Mouse (Mus musculus) MEL (cell line): ENCODE data around the gene Fbxo5. TPM values are rescaled to one million over a fixed set of nuclear protein-coding genes. Genes with fewer than 3 reads are reported as not detected.

Experiments used
- DNase-seq: peaks from one replicate; pipeline ENCODE4 v3.0.0; 2011; ENCODE audit warnings: low read depth, low spot score
- H3K27ac ChIP-seq: 2 replicates; pipeline ENCODE4 v1.5.1; 2012; ENCODE audit warnings: low read depth, mild to moderate bottlenecking, control low read depth, low read length, moderate library complexity; ENCODE audit not compliant: control insufficient read depth
- H3K27me3 ChIP-seq, 2 experiments: fragments of 150-350 bp in 1 of 2; sonication (generic) in 1 of 2; 2 replicates each; pipeline ENCODE4 v1.6.1; 2012; ENCODE audit warnings: low read length in 2 of 2, mild to moderate bottlenecking in 2 of 2, improper control_type of control experiment in 1 of 2, moderate library complexity in 1 of 2; ENCODE audit not compliant: insufficient read depth in 2 of 2, control insufficient read depth in 1 of 2
- H3K36me3 ChIP-seq, 2 experiments: 2 replicates each; pipeline ENCODE4 v1.6.1; 2012 to 2014; ENCODE audit warnings: low read length in 2 of 2, improper control_type of control experiment in 1 of 2, inconsistent platforms in 1 of 2, mild to moderate bottlenecking in 1 of 2; ENCODE audit not compliant: insufficient read depth in 2 of 2, control insufficient read depth in 1 of 2
- H3K4me1 ChIP-seq, 2 experiments: fragments of 150-350 bp in 1 of 2; sonication (generic) in 1 of 2; 2 replicates each; pipeline ENCODE4 v1.6.1; 2012; ENCODE audit warnings: low read length in 2 of 2, improper control_type of control experiment in 1 of 2, mild to moderate bottlenecking in 1 of 2; ENCODE audit not compliant: insufficient read depth in 2 of 2, control insufficient read depth in 1 of 2
- H3K4me3 ChIP-seq, 2 experiments: fragments of 150-350 bp in 1 of 2; sonication (generic) in 1 of 2; 2 replicates each; pipeline ENCODE4 v1.5.1; 2012; ENCODE audit warnings: low read depth in 2 of 2, low read length in 2 of 2, mild to moderate bottlenecking in 2 of 2, moderate library complexity in 2 of 2, control low read depth in 1 of 2, improper control_type of control experiment in 1 of 2; ENCODE audit not compliant: control insufficient read depth in 1 of 2, insufficient read depth in 1 of 2
- H3K79me2 ChIP-seq: 2 replicates; pipeline ENCODE4 v1.6.1; 2012; ENCODE audit warnings: mild to moderate bottlenecking, low read length, moderate library complexity; ENCODE audit not compliant: control insufficient read depth, poor library complexity, insufficient read depth
- H3K9ac ChIP-seq: 2 replicates; pipeline ENCODE4 v1.6.1; 2012; ENCODE audit warnings: low read depth, mild to moderate bottlenecking, control low read depth, low read length, moderate library complexity; ENCODE audit not compliant: control insufficient read depth, poor library complexity, severe bottlenecking
- H3K9me3 ChIP-seq: fragments of 150-350 bp; sonication (generic); replicated peaks from 2 replicates; pipeline ENCODE4 v1.6.1; 2012; ENCODE audit warnings: mild to moderate bottlenecking, low read length, improper control_type of control experiment, moderate library complexity; ENCODE audit not compliant: insufficient read depth
- BHLHE40 ChIP-seq: IDR thresholded peaks from 2 replicates; pipeline ENCODE4 v1.6.1; 2012; ENCODE audit warnings: low read depth, mild to moderate bottlenecking, inconsistent platforms, low read length, improper control_type of control experiment, borderline replicate concordance
- CHD1 ChIP-seq: IDR thresholded peaks from 2 replicates; pipeline ENCODE4 v1.6.1; 2012; ENCODE audit warnings: low read depth, mild to moderate bottlenecking, inconsistent platforms, low read length, improper control_type of control experiment
- CHD2 ChIP-seq: IDR thresholded peaks from 2 replicates; pipeline ENCODE4 v1.6.1; 2011; ENCODE audit warnings: low read length, improper control_type of control experiment
- CTCF ChIP-seq, 3 experiments: IDR thresholded peaks in 2 of 3; conservative IDR thresholded peaks in 1 of 3; 2 replicates each; pipeline ENCODE4 v1.5.1; 2011 to 2012; ENCODE audit warnings: low read length in 3 of 3, low read depth in 2 of 3, mild to moderate bottlenecking in 2 of 3, improper control_type of control experiment in 1 of 3, inconsistent platforms in 1 of 3, mixed read lengths in 1 of 3, moderate library complexity in 1 of 3; ENCODE audit not compliant: control insufficient read depth in 1 of 3, insufficient read depth in 1 of 3, poor library complexity in 1 of 3, severe bottlenecking in 1 of 3
- E2F4 ChIP-seq: IDR thresholded peaks from 2 replicates; pipeline ENCODE4 v1.6.1; 2011; ENCODE audit warnings: low read depth, low read length, improper control_type of control experiment, borderline replicate concordance
- ELF1 ChIP-seq: IDR thresholded peaks from 2 replicates; pipeline ENCODE4 v1.6.1; 2014; ENCODE audit warnings: low read depth, mild to moderate bottlenecking, inconsistent platforms, low read length, improper control_type of control experiment, moderate library complexity
- EP300 ChIP-seq, 2 experiments: IDR thresholded peaks; 2 replicates each; pipeline ENCODE4 v1.6.1; 2011; ENCODE audit warnings: improper control_type of control experiment in 2 of 2, low read length in 2 of 2, low read depth in 1 of 2, mild to moderate bottlenecking in 1 of 2
- ETS1 ChIP-seq: IDR thresholded peaks from 2 replicates; pipeline ENCODE4 v1.6.1; 2012; ENCODE audit warnings: low read depth, mild to moderate bottlenecking, inconsistent platforms, low read length, improper control_type of control experiment, moderate library complexity
- GABPA ChIP-seq: IDR thresholded peaks from 2 replicates; pipeline ENCODE4 v1.6.1; 2012; ENCODE audit warnings: low read depth, mild to moderate bottlenecking, inconsistent platforms, low read length, improper control_type of control experiment, moderate library complexity
- GATA1 ChIP-seq: IDR thresholded peaks from 2 replicates; pipeline ENCODE4 v1.6.1; 2011; ENCODE audit warnings: low read depth, low read length, improper control_type of control experiment
- HCFC1 ChIP-seq: IDR thresholded peaks from 2 replicates; pipeline ENCODE4 v1.6.1; 2012; ENCODE audit warnings: low read depth, mild to moderate bottlenecking, inconsistent platforms, low read length, improper control_type of control experiment, moderate library complexity
- JUND ChIP-seq: IDR thresholded peaks from 2 replicates; pipeline ENCODE4 v1.6.1; 2011; ENCODE audit warnings: low read depth, mild to moderate bottlenecking, improper control_type of control experiment, low read length
- KAT2A ChIP-seq: conservative IDR thresholded peaks from 2 replicates; pipeline ENCODE4 v1.6.1; 2012; ENCODE audit warnings: low read depth, low read length, improper control_type of control experiment, inconsistent platforms
- MAFK ChIP-seq: IDR thresholded peaks from 2 replicates; pipeline ENCODE4 v1.6.1; 2011; ENCODE audit warnings: low read depth, mild to moderate bottlenecking, low read length, improper control_type of control experiment, borderline replicate concordance
- MAX ChIP-seq: IDR thresholded peaks from 2 replicates; pipeline ENCODE4 v1.6.1; 2011; ENCODE audit warnings: low read length, improper control_type of control experiment
- MAZ ChIP-seq: IDR thresholded peaks from 2 replicates; pipeline ENCODE4 v1.6.1; 2012; ENCODE audit warnings: low read depth, mild to moderate bottlenecking, inconsistent platforms, low read length, improper control_type of control experiment
- MEF2A ChIP-seq: IDR thresholded peaks from 2 replicates; pipeline ENCODE4 v1.6.1; 2014; ENCODE audit warnings: low read depth, mild to moderate bottlenecking, inconsistent platforms, low read length, improper control_type of control experiment; ENCODE audit not compliant: poor library complexity, insufficient replicate concordance, severe bottlenecking; ENCODE audit errors: extremely low read depth
- MXI1 ChIP-seq: IDR thresholded peaks from 2 replicates; pipeline ENCODE4 v1.6.1; 2011; ENCODE audit warnings: mild to moderate bottlenecking, low read depth, low read length, improper control_type of control experiment
- MYB ChIP-seq: IDR thresholded peaks from 2 replicates; pipeline ENCODE4 v1.6.1; 2011; ENCODE audit warnings: mild to moderate bottlenecking, low read depth, low read length, improper control_type of control experiment
- MYC ChIP-seq: IDR thresholded peaks from 2 replicates; pipeline ENCODE4 v1.6.1; 2011; ENCODE audit warnings: low read depth, mild to moderate bottlenecking, low read length, improper control_type of control experiment, moderate library complexity
- NELFE ChIP-seq: IDR thresholded peaks from 2 replicates; pipeline ENCODE4 v1.6.1; 2011; ENCODE audit warnings: low read depth, low read length, improper control_type of control experiment
- NRF1 ChIP-seq: IDR thresholded peaks from 2 replicates; pipeline ENCODE4 v1.6.1; 2014; ENCODE audit warnings: low read depth, mild to moderate bottlenecking, inconsistent platforms, low read length, improper control_type of control experiment, moderate library complexity; ENCODE audit not compliant: poor library complexity, insufficient read depth, severe bottlenecking
- POLR2A ChIP-seq, 2 experiments: IDR thresholded peaks; 2 replicates each; pipeline ENCODE4 v1.6.1; 2011 to 2012; ENCODE audit warnings: low read length in 2 of 2, mild to moderate bottlenecking in 2 of 2, control low read depth in 1 of 2, improper control_type of control experiment in 1 of 2, low read depth in 1 of 2, moderate library complexity in 1 of 2; ENCODE audit not compliant: control insufficient read depth in 1 of 2, insufficient read depth in 1 of 2, poor library complexity in 1 of 2
- POLR2AphosphoS2 ChIP-seq: IDR thresholded peaks from 2 replicates; pipeline ENCODE4 v1.6.1; 2011; ENCODE audit warnings: low read length, improper control_type of control experiment
- POLR2AphosphoS5 ChIP-seq: IDR thresholded peaks from 2 replicates; pipeline ENCODE4 v1.6.1; 2012; ENCODE audit warnings: low read depth, borderline replicate concordance, mild to moderate bottlenecking, inconsistent platforms, low read length, moderate library complexity, mixed read lengths
- RAD21 ChIP-seq: IDR thresholded peaks from 2 replicates; pipeline ENCODE4 v1.6.1; 2011; ENCODE audit warnings: mild to moderate bottlenecking, low read depth, low read length, improper control_type of control experiment
- RCOR1 ChIP-seq: IDR thresholded peaks from 2 replicates; pipeline ENCODE4 v1.6.1; 2012; ENCODE audit warnings: low read depth, mild to moderate bottlenecking, inconsistent platforms, low read length, improper control_type of control experiment
- SIN3A ChIP-seq: IDR thresholded peaks from 2 replicates; pipeline ENCODE4 v1.6.1; 2012; ENCODE audit warnings: low read length, improper control_type of control experiment, inconsistent platforms
- SMC3 ChIP-seq: IDR thresholded peaks from 2 replicates; pipeline ENCODE4 v1.6.1; 2011; ENCODE audit warnings: low read depth, low read length, improper control_type of control experiment
- TAL1 ChIP-seq: IDR thresholded peaks from 2 replicates; pipeline ENCODE4 v1.6.1; 2012; ENCODE audit warnings: mild to moderate bottlenecking, inconsistent platforms, low read length, moderate library complexity, mixed read lengths
- TBP ChIP-seq: IDR thresholded peaks from 2 replicates; pipeline ENCODE4 v1.8.0; 2011; ENCODE audit warnings: low read depth, low read length, improper control_type of control experiment
- TCF12 ChIP-seq: IDR thresholded peaks from 2 replicates; pipeline ENCODE4 v1.6.1; 2014; ENCODE audit warnings: low read depth, mild to moderate bottlenecking, inconsistent platforms, low read length, improper control_type of control experiment, moderate library complexity
- USF1 ChIP-seq: IDR thresholded peaks from 2 replicates; pipeline ENCODE4 v1.6.1; 2014; ENCODE audit warnings: low read depth, mild to moderate bottlenecking, inconsistent platforms, low read length, improper control_type of control experiment, moderate library complexity
- USF2 ChIP-seq, 2 experiments: IDR thresholded peaks; 2 replicates each; pipeline ENCODE4 v1.6.1; 2011 to 2012; ENCODE audit warnings: improper control_type of control experiment in 2 of 2, low read length in 2 of 2, borderline replicate concordance in 1 of 2, inconsistent platforms in 1 of 2, low read depth in 1 of 2, mild to moderate bottlenecking in 1 of 2; ENCODE audit not compliant: insufficient read depth in 1 of 2
- ZC3H11A ChIP-seq: IDR thresholded peaks from 2 replicates; pipeline ENCODE4 v1.6.1; 2012; ENCODE audit warnings: low read depth, mild to moderate bottlenecking, inconsistent platforms, low read length, improper control_type of control experiment
- ZKSCAN1 ChIP-seq: IDR thresholded peaks from 2 replicates; pipeline ENCODE4 v1.6.1; 2012; ENCODE audit warnings: low read depth, mild to moderate bottlenecking, inconsistent platforms, low read length, improper control_type of control experiment, moderate library complexity
- ZMIZ1 ChIP-seq: IDR thresholded peaks from 2 replicates; pipeline ENCODE4 v1.6.1; 2012; ENCODE audit warnings: low read depth, mild to moderate bottlenecking, inconsistent platforms, low read length, improper control_type of control experiment, moderate library complexity
- ZNF384 ChIP-seq: IDR thresholded peaks from 2 replicates; pipeline ENCODE4 v1.6.1; 2012; ENCODE audit warnings: low read depth, mild to moderate bottlenecking, inconsistent platforms, low read length, improper control_type of control experiment
- polyA plus RNA-seq, 2 experiments: library from polyadenylated mRNA; stranded (reverse) in 1 of 2; unstranded in 1 of 2; fragments of >175 nt in 1 of 2; fragments of >200 nt in 1 of 2; gene quantifications; 2 replicates each; pipeline versions ENCODE4 v1.2.1 to v1.2.4; 2012; ENCODE audit warnings: low replicate concordance in 2 of 2, low read depth in 1 of 2; ENCODE audit not compliant: insufficient read length in 2 of 2, insufficient read depth in 1 of 2, missing spikeins in 1 of 2
- total RNA-seq: library from RNA; depleted of rRNA; stranded (reverse); fragments of 300-350 nt; gene quantifications from 2 replicates; pipeline ENCODE4 v1.2.3, GENCODE M21; 2012

The Fbxo5 gene
- total and polyA plus RNA-seq, 3 experiments = 36.1 to 1,320 (median 41.0) TPM

DNA sequence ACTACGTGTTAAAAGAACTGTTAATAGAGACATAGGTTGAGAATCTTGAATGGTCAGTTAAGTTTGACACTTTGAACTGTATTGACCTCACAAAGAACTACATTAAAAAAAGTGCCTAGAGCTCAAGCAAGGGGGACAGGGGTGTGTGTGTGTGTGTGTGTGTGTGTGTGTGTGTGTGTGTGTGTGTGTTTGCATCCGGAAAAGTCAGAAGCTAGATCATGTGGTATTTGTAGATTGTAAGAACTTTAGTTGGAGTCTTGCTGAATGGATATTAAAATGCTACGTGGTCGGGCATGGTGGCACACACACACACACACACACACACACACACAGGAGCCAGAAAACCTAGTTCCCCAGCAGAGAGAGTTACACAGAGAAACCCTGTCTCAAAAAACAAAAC, 1.6 kb upstream of the Fbxo5 start:
- peaks cover 0 to 12% of the 10 kb centered on the region in 2 experiments; a peak in 2 of 4 replicates for H3K4me1 ChIP-seq
- no peaks in the 10 kb centered on the region for H3K27me3 ChIP-seq
- H3K9me3 ChIP-seq = no peaks in the 10 kb centered on the region
- H3K27ac ChIP-seq = peak overlapping the region; percentile 86
- H3K36me3 ChIP-seq = peaks cover 3 to 24% of the 10 kb centered on the region in 2 experiments; a peak in 3 of 4 replicates
- DNase-seq = peak; percentile 71
- H3K9ac ChIP-seq = peak overlapping the region; percentile 95
- H3K4me3 ChIP-seq = peak overlapping the region; percentile 55 to 60
- peaks cover 33% of the 10 kb centered on the region for H3K79me2 ChIP-seq
- TF ChIP-seq KAT2A = no peak
- TF ChIP-seq MAX = no peak
- TF ChIP-seq MYB = no peak
- no peak for TF ChIP-seq GABPA
- no peak for TF ChIP-seq NRF1
- TF ChIP-seq EP300 (IDR thresholded peaks at IDR 0.05; ENCODE audit: low read depth in 1 of 2, low read length in 2 of 2) = no peak; a peak in 1 of 4 replicates
- TF ChIP-seq SIN3A = no peak; the same call in none of the 2 replicates
- no peak for TF ChIP-seq RAD21
- no peak for TF ChIP-seq MEF2A
- peak; percentile 15; the same call in 1 of the 2 replicates for TF ChIP-seq TAL1
- no peak; the same call in 1 of the 2 replicates for TF ChIP-seq CHD1
- TF ChIP-seq JUND = no peak
- TF ChIP-seq TBP = no peak
- TF ChIP-seq POLR2A (IDR thresholded peaks at IDR 0.05; ENCODE audit: control insufficient read depth in 1 of 2, insufficient read depth in 1 of 2, low read depth in 1 of 2, low read length in 2 of 2, poor library complexity in 1 of 2) = 0 out of 4 replicates have a peak, but pooled peaks of 1 of the 2 experiments have one; percentile 19
- no peak; the same call in none of the 2 replicates for TF ChIP-seq NELFE
- no peak for TF ChIP-seq USF2 (IDR thresholded peaks at IDR 0.05; ENCODE audit: borderline replicate concordance in 1 of 2, insufficient read depth in 1 of 2, low read depth in 1 of 2, low read length in 2 of 2)
- TF ChIP-seq TCF12 = 0 out of 2 replicates have a peak, but pooled peaks have one; percentile 10
- TF ChIP-seq MAFK = no peak
- TF ChIP-seq POLR2AphosphoS2 = no peak
- no peak for TF ChIP-seq ELF1
- no peak for TF ChIP-seq HCFC1
- TF ChIP-seq MYC = 0 out of 2 replicates have a peak, but pooled peaks have one; percentile 18
- TF ChIP-seq RCOR1 = no peak
- peak; percentile 75 for TF ChIP-seq ZNF384
- no peak for TF ChIP-seq CHD2
- peak; percentile 27; the same call in 1 of the 2 replicates for TF ChIP-seq MXI1
- TF ChIP-seq ETS1 = peak; percentile 46; the same call in 1 of the 2 replicates
- TF ChIP-seq MAZ = no peak
- TF ChIP-seq USF1 = peak; percentile 60
- no peak for TF ChIP-seq CTCF (IDR thresholded peaks at IDR 0.05 in 2 of 3, conservative IDR thresholded peaks at IDR 0.05 in 1 of 3; ENCODE audit: control insufficient read depth in 1 of 3, insufficient read depth in 1 of 3, low read depth in 2 of 3, low read length in 3 of 3, poor library complexity in 1 of 3, severe bottlenecking in 1 of 3)
- no peak for TF ChIP-seq ZKSCAN1
- TF ChIP-seq ZMIZ1 = no peak
- TF ChIP-seq ZC3H11A = no peak
- TF ChIP-seq GATA1 = no peak
- TF ChIP-seq E2F4 = no peak
- TF ChIP-seq SMC3 = no peak
- no peak for TF ChIP-seq BHLHE40
- no peak for TF ChIP-seq POLR2AphosphoS5
